Mouse (Mus musculus): ENCODE data around the gene Ppp2r5c. TPM values are rescaled to one million over a fixed set of nuclear protein-coding genes. Genes with fewer than 3 reads are reported as not detected.
A peak's percentile ranks its signal among the peaks of the same experiment; 100 is the strongest.

Ppp2r5c gene
- total RNA-seq, 4 experiments from 2014 or later, result 106 to 141 (median 127) TPM

DNA sequence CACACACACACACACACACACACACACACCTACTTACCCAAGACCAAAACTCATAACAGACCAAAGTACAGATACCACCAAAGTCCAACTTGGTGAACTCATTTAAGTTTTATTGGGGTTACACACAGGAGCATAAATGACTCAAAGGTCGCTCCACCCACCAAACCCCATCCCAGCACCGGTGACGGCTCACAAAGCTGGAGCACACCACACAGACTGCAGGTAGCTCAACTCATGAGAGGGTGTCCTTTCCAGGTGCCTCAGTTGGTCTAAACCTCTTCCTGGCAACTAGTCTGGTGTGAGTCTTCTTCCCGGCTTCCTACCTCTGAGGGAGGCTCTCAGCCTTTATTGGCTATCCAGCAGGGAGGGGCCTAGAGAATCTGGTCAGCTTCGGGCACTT lies 2.4 kb upstream of the Ppp2r5c start:
- no peak for DNase-seq

DNA sequence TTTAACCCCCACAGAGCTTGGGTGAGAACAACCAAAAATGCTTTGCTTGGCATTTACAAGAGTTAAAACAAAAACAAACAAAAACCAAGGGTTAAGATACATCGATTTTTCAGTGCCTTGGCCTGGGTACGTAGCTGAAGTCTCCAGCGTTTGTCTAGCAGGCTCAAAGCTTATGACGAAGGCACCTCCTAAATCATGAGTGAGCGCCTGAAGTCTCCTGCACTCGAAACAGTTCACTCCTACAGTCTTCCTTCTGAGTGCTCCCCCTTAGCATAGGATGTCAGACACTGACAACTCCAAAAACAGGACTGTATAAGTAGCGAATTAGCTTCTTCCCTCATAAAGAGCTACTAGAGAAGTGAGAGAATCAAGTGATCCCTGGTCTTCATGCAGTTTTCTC lies 1.1 kb upstream of the Ppp2r5c start:
- no peak for DNase-seq

DNA sequence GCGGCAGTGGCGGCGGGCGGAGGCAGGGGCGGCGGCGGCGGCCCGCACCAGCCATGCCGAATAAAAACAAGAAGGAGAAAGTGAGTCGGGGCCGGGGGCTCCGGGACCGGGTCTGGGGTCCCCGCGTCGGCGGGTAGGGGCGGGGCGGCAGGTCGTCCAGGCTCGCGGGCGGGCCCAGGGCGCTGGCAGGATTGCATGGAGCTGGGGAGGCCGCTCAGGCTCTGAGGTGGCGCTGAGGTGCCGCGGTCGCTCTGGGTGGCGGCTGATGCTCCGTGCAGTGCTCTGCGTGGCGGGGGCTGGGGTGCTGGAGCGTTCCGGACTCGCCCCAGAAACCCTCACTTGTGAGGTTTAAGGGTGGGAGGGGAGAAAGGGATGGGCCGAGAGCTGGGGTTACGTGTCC lies 386 bp downstream of the Ppp2r5c start:
- peak; percentile 45 for DNase-seq

DNA sequence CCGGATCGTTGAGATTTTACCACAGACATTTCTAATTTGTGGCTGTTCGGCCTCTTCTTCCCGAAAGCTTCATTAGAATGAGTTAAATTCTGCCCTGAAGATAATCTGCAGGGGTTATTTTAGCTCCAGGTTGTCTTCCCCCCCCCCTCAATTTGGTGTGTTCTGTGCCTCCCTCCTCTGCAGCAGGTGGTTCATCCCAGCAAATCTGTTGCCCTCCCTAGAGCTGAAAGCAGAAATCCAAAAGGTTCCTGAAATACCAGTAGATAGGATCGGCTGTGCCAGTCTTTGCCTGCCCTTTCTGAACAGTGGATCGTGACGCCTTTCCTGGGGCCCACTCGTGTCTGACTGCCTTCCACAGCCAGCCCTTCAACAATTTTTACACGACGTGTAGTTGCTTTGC lies 1.8 kb downstream of the Ppp2r5c start:
- DNase-seq, result no peak

DNA sequence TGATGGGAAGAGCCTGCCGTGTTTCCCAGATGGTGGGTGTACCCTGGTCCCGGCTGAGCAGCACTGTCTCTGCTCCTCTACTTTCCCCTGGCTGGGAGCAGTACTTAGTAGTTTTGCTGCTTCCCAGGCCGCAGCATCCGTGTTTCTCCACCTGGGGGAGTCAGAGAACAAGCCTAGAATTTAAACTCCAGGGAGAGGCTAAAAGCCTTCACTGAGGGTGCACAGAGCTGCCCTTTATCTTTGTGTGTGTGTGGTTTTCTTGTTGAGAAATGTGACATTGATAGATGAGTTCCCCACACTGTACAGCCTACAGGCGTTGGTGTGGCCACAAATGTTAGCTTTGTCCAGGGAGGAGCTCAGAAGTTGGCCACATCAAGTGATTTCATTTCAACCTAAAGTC lies 7.3 kb downstream of the Ppp2r5c start:
- peak; percentile 58 for DNase-seq

DNA sequence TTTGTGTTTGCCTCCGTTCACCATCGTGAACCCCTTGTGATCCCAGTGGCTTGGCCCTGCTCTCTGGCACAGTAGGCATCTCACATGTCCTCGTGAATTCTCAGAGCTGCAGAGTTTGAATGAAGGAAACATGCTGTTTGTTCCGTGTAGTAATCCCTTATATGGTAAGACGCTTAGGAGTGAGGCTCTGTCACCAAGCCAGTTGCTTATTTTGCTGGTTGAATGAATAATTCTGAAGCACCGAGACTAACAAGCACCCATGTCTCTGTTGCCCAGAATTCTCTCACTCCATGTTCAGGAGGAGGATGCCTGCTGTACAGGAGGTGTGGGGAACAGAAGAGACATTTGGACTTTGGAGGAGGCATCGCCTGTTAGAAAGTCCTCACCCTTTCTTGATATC lies 9.1 kb downstream of the Ppp2r5c start:
- DNase-seq, result no peak

DNA sequence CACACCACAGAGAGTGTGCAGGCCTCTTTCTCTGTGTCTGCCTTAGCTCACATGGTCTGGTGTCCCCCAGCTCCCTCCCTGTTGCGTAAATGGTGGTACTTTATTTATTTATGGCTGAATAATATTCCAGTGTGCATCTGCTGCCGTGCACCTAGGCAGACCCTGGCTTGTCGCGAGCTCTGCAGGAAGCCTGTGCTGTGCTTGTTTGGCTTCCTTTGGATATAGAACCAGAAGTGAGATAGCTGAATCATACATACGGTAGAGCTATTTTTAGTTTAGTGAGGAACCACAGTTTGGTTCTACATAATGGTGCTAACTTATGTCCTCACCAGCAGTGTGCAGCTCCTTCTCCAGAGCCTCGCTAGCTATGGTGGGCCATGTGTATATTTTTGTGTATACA lies 11.7 kb downstream of the Ppp2r5c start:
- DNase-seq, result no peak

DNA sequence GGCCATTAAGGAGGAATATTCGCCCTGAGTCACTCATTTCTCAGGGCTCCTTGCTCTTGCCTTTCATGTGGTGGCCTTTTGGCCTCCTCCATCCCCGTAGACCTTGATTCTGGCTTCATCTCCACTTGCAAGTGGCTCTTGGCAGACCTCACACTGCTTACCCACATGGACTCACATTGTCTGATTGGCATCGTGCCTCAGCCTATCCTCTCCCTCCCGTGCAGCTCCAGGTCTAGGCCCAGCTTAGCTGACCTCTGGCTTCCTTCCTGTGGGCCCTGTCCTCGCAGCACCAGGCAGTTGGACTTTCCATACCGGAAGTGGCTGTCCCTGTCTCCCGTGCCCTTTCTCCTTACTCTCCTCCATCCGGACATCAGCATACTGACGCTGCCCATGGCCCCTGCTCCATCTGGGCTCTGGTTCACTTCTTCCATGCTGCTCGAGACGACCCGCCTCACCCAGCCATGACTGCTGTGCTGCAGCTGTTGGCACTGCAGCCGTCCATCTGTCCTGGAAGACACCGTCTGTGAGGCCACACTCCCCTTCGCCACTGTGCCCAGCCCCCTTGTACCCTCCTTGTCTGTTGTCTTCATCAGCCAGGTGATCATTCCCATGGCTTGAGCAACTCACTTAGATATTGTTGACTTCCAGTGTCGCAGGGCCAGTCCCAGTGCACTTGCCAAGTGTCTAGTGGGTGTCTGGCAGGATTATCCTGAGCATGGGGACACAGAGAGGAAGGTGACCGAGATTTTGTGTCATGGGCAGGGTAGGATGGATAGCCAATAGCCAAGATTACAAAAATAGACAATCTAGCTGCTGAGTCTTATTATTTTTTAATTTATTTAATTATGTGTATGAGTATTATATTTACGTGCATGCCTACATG lies 13.7 kb downstream of the Ppp2r5c start:
- DNase-seq, result peak; percentile 75

DNA sequence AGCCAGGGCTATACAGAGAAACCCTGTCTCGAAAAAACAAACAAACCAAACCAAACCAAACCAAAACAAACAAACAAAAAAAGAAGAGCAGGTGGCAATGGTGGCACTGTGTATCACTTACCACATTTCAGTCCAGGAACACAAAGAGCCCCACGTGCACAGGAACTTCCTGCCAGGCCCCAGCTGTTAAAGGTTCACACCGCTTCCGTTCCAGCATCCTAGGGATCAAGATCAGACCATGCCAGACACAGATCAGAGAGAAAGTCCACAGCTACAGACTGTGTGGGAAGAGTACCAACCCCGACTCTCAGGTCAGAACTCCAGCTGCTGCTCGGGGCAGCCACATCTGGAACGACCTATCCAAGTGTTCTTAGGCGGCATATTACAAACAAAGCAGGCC lies 16.8 kb downstream of the Ppp2r5c start:
- no peak for DNase-seq

DNA sequence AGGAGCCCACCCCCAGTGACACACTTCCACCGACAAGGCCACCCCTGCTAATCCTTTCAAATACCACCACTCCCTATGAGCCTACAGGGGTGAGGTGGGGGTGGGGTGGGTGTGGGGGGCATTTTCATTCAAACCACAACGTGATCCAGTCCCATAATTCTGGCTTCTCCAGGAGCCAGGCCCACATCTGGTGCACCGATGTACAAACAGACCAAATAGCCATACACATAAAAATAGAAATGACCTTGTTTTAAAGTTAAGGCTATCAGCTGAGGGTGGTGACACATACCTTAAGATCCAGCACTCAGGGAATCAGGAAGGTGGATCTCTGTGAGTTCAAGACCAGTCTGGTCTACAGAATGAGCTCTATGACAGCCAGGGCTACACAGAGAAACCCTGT lies 24.5 kb downstream of the Ppp2r5c start:
- DNase-seq, result no peak

DNA sequence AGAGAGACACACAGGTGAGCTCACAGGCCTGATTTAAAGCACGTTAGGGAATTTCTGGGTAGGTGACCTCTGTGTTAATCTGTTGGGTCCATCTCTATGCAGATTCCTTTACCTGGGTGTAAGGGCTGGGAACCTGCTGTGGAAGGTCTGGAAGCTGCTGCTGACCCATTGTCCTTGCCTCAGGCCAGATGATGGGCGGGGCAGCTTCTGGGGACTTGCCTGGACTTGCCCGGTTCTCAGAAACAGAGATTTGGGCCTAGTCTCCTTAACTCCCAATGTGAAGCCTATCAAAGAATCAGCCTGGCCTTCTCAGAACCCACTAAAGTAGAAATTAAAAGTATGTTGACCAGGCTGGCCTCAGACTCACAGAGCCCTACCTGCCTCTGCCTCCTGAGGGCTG lies 25.3 kb downstream of the Ppp2r5c start:
- no peak for DNase-seq

DNA sequence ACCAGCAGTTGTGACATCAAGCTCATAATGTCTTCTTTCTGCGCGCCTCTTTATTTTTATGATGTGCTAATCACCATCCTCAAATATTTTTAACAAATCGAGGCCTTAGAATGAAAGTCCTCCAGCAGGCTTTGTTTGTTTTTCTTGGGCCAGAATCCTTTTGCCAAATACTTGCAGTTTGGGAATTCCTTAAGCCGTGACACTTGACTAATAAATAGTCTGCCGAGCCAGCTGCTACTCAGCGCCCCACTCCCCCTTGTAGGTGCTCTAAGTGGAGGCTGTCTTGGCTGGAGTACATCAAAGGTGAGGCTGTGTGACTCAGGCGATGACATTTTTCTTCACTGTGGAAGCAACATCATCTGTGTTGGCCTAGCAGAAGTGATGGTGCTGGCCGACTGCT lies 27.6 kb downstream of the Ppp2r5c start:
- DNase-seq, result no peak

DNA sequence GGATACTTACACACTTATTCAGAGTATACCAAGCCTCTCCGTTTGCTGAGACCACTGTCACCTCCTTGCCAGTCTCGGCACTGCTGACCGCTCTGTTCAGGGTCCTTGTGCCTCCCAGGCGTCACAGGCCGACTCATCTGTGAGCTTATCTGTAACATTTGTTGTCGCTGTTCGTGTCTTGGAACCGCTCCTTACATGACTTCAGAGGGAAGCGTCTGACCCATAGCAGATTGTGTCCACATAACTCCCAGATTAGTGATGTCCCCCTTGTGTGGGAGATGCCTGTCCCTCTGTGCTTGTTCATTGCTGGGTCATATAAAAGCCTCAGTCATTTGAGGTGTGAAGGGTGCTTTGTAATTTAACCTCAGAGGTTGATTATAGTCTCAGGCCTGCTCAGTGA lies 29.6 kb downstream of the Ppp2r5c start:
- no peak for DNase-seq

DNA sequence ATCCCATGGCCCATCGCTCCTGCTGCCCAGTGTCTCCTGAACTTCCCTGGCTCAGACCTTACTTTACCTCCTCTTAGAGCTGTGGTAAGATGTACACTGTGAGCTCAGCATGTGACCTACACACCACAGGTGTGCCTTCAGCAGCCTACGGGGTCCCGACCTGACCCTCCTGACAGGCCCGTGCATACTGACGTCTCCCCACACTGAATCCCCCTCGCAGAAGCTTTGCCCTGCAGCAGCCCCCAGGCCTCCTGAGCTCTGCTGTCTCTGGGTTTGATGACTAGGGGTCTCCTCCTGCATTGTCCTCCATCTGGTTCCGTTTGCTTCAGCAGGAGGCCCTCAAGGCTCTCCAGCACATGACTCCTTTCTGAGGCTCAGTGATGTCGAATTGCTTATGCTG lies 31.0 kb downstream of the Ppp2r5c start:
- no peak for DNase-seq

DNA sequence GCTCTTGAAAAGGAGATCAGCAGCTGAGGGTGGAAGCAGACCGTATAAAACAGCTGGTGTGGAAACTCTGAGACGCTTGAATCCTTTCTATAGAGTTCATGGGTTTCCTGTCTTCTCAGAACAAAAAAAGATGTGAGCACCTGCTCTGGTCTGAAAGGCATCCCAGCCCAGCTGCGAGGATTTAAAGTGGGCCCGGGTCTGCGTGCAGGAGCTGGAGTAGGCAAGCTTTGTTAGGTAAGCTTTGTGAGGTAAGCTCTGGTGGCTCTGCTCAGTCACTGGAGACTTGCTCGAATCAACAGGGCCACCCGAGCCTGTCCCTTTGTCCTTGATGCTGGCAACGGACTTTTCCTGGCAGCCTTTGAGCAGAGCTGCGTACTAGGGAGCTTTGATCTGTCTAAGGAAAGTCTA lies 31.7 kb downstream of the Ppp2r5c start:
- no peak for DNase-seq

DNA sequence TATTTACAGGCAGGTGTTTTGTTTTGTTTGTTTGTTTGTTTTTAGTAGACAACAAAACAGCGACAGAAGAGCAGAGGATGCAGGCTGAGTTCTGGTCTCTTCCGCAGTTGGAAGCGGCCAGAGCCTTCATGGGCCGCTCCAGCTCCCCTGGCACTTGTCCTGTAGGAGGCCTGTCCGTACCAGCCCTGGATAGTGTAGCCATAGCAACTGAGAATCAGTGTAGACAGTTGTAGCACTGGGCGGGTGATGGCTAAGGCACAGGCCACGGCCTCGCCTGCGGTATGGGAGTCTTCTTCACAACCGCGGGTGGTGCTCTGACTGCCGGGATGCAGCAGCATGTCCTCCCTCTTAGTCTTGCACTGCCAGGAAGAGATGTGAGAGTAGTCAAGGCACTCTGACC lies 32.3 kb downstream of the Ppp2r5c start:
- no peak for DNase-seq

DNA sequence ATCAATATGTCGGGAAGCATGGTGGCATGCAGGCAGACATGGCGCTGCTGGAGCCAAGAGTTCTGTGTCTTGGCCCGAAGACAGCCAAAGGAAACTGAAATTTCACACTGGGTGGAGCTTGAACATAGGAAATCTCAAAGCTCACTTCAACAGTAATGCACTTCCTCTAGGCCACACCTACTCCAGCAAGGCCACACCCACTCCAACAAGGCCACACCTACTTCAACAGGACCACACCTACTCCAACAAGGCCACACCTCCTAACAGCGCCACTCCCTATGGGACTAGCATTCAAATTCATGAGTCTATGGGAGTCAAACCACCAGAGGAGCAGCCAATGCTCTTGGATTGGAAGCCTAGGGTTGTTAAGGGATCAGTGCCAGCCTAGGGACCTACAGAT lies 33.8 kb downstream of the Ppp2r5c start:
- DNase-seq, result no peak

DNA sequence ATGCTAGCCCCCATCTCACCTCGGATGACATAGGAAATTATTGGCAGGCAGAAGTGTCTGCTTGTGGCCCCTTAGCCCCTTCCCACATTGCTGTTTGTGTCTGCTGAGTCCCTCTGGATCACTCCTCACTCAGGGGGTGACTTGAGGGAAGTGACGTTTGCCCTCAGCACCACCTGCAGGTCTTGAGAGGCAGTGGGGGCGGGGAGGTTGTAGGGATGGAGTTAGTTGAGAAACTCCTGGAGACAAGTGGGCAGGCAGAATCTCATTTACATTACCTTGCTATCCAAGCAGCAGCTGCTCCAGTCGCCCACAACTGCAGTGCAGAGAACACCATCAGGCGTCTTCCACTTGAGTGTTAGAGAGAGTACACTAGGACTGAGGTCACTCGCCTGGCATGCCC lies 36.8 kb downstream of the Ppp2r5c start:
- DNase-seq, result no peak

DNA sequence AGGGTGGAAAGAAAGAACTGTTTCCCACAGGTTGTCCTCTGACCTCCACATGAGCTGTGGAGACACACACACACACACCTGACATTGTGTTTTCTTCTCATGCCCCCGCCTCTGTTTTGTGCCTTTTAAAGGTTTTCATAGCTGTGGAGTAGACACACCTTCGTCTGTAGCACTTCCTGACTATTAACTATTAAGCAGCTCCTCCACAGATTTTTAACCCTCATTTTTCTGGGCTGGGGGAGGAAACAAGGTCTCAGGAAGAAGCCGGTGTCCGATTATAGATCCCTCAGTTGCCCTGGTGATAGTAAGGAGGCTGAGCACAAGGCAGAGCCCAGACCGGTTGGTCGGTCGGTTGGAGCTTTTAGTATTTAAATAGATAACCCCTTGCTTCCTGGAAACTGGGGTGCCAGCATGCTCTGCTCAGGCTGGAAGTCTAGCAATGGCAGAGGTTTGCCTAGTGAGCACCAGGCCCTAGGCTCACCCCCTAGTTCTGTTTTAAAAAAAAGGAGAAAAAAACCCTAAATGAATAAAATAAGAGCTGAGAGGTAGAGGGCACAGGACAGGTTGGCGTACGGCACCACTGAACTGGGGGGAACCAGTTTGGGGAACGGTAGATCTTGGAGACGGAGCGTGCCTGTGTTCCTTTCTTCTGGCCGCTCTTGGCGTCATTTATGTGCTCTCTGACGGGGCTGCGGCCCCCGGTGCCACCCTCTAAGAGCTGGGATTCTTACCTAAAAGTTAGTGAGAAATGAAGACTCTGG lies 38.1 kb downstream of the Ppp2r5c start:
- no peak for DNase-seq

DNA sequence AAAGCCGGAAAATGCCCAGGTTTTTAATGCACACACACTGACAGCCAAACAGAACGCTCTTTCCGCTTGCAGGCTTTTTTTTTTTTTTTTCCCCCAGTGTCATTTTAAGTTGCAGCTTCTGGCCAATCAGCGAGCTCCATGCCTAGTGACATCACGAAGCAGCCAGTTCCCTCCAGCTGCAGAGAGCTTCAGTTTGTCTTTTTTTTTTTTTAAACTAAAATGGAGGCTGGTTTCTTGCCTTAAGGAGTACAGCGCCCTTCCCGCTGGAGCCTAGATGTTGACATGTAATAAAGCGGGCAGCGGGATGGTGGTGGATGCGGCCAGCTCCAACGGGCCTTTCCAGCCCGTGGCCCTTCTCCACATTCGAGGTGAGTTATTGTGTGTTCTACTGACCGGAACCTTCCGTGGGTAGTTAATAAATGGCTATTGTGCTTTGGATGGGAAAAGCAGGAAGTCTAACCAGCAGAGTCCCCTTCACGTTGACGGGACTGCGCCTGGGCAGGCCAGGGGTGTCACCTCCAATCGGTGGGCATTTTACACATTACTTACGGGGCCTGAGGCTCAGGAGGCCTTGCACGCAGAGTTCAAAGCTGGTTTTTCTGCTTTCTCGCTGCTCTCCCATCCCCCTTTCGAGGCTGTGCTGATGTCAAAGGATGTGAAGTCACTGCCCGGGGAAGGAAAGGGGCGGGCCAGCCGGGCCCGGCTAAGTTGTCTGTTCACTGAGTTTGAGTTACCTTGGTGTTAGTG lies 38.8 kb downstream of the Ppp2r5c start:
- DNase-seq, result peak; percentile 84

DNA sequence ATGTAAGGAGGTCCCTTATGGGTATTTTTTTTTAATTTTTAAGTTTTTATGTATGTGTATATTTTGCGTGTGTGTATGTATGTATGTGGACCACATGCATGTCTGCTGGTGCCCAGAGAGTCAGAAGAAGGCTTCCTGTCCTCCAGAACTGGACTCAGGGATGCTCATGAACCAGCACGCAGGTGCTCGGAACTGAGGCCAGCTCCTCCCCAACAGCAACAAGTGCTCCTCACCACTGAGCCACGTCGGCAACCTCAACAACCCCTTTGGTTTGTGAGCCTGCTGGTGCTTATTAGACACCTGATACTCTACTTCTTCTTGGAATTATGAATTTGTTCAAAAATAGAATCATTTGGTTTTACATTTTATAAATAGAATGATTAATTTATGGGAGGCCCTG lies 39.9 kb downstream of the Ppp2r5c start:
- no peak for DNase-seq

DNA sequence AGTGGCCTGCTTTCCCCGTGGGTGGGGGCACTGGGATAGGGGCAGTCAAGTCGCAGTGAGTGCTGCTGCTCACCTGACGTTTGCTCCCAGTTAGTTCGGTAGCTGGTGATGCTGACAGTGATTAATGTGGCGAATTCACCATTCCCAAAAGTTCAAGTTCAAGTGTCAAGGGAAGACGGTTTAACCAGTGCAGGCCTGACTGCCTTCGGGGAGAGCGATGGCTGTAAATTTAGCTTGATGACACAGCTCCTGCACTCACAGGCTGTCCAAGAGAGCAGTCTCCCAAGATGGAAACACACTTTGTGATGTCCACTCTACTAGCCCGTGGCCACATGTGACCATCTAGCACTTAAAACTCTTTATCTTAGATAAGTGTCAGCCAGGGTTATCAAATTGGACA lies 41.1 kb downstream of the Ppp2r5c start:
- no peak for DNase-seq
